Mouse (Mus musculus): Measurements from ENCODE around the gene Tmem229b. TPM values are rescaled to one million over a fixed set of nuclear protein-coding genes. Genes with fewer than 3 reads are reported as not detected.
"Not testable (repeated sequence)": the region's sequence is repeated elsewhere in the genome, so short reads cannot be mapped to it uniquely, and the experiment has no call there.

Tmem229b gene
- polyA plus RNA-seq, 1 experiment from 2014 or later = 66.7 TPM

GRCm38 (mm10) chr12:78942931-78943330, 64.5 kb downstream of the Tmem229b start:
- ATAC-seq = no peak
- Histone ChIP-seq H3K4me2 (ENCODE audit: low read length) (no peak overlapping the region), H3K27ac (ENCODE audit: low read length) (no peak overlapping the region), H3K4me3 (replicated peaks; ENCODE audit: low read length) (no peak overlapping the region), H3K9ac (replicated peaks; ENCODE audit: low read depth, low read length) (no peak overlapping the region), H3K4me1 (replicated peaks; ENCODE audit: control insufficient read depth, insufficient read depth, low read length) (no peaks in the 10 kb centered on the region), H3K9me3 (ENCODE audit: control insufficient read depth, low read length) (no peaks in the 10 kb centered on the region), H3K27me3 (replicated peaks; ENCODE audit: control insufficient read depth, insufficient read depth, low read length) (no peaks in the 10 kb centered on the region), H3K36me3 (ENCODE audit: control insufficient read depth, insufficient read depth) (no peaks in the 10 kb centered on the region)
- 89% methylated on average over 6 of the region's 6 CpGs for WGBS

DNA sequence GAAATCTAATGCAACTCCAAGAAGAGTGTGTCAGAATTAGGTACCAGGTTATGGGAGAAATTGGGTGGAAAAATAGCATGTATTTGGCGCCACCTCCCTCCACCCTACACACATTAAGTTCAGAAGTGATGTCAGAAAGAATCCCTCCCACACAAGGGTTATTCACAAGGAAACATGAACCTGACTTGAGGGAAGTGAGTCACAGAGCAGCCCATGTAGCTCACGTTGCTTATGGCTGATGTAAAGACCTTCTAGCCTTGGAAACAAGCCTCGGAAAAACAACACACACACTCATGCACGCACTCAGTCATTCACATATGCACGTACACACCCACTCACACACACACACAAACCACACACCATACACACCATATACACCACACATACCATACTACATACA, 67.3 kb downstream of the Tmem229b start:
- H3K9me3 ChIP-seq (ENCODE audit: control insufficient read depth, low read length) = no peaks in the 10 kb centered on the region
- 91% methylated on average over 5 of the region's 5 CpGs for WGBS
- no peaks in the 10 kb centered on the region for H3K27me3 ChIP-seq (replicated peaks; ENCODE audit: control insufficient read depth, insufficient read depth, low read length)
- no peaks in the 10 kb centered on the region for H3K36me3 ChIP-seq (ENCODE audit: control insufficient read depth, insufficient read depth)
- no peak overlapping the region for H3K4me3 ChIP-seq (replicated peaks; ENCODE audit: low read length)
- no peak for ATAC-seq
- H3K4me1 ChIP-seq (replicated peaks; ENCODE audit: control insufficient read depth, insufficient read depth, low read length) = no peaks in the 10 kb centered on the region
- no peak overlapping the region for H3K27ac ChIP-seq (ENCODE audit: low read length)
- no peak overlapping the region for H3K4me2 ChIP-seq (ENCODE audit: low read length)
- no peak overlapping the region for H3K9ac ChIP-seq (replicated peaks; ENCODE audit: low read depth, low read length)

GRCm38 (mm10) chr12:78939393-78940037, 67.9 kb downstream of the Tmem229b start:
- WGBS = 81% methylated on average over 7 of the region's 7 CpGs
- no peaks in the 10 kb centered on the region for H3K36me3 ChIP-seq (ENCODE audit: control insufficient read depth, insufficient read depth)
- ATAC-seq = no peak
- H3K9me3 ChIP-seq (ENCODE audit: control insufficient read depth, low read length) = no peaks in the 10 kb centered on the region
- no peak overlapping the region for H3K9ac ChIP-seq (replicated peaks; ENCODE audit: low read depth, low read length)
- H3K27me3 ChIP-seq (replicated peaks; ENCODE audit: control insufficient read depth, insufficient read depth, low read length) = no peaks in the 10 kb centered on the region
- H3K27ac ChIP-seq (ENCODE audit: low read length) = no peak overlapping the region
- no peak overlapping the region for H3K4me2 ChIP-seq (ENCODE audit: low read length)
- no peaks in the 10 kb centered on the region for H3K4me1 ChIP-seq (replicated peaks; ENCODE audit: control insufficient read depth, insufficient read depth, low read length)
- no peak overlapping the region for H3K4me3 ChIP-seq (replicated peaks; ENCODE audit: low read length)

DNA sequence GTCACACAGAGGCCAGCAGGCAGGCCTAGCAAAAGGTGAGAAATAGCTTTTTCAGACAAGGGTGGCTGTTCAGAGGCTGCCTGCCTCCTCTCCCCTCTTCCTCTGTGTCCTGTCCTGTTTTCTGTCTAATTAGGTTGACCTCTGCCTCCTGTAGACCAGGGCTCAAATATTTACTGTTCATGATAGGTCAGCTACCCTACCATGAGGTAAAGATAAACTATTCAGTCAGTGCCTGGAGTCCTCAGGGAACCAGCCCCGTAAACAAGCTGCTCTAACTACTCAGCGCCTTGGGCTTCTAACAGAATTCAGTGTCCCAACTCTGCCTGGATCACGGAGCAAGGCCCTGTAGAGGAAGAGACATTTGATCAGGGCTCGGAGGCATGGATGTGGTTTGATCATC, 70.9 kb downstream of the Tmem229b start:
- Histone ChIP-seq H3K4me3 (replicated peaks; ENCODE audit: low read length) (no peak overlapping the region), H3K9ac (replicated peaks; ENCODE audit: low read depth, low read length) (no peak overlapping the region)
- ATAC-seq = no peak

DNA sequence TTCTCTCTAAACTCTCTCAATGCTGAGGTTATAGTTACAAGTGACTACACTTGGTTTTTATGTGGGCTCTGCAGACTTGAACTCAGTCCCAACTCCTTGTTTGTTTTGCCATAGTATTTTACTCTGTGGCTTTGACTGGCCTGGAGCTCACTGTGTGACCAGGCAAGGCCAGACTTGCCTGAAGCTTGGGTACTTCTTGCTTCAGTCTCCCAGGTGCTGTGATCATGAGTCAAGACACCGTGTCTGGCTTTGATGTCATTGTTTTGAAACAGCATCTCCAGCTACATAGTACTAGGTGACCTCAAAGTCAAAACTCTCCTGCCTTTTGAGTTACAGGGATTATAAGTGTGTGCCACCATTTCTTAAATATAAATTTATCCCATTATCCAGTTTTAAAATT, 77.5 kb downstream of the Tmem229b start:
- H3K27me3 ChIP-seq (replicated peaks; ENCODE audit: control insufficient read depth, insufficient read depth, low read length) = no peaks in the 10 kb centered on the region
- no peak overlapping the region for H3K4me3 ChIP-seq (replicated peaks; ENCODE audit: low read length)
- no peak for ATAC-seq
- no peak overlapping the region for H3K4me2 ChIP-seq (ENCODE audit: low read length)
- no peak overlapping the region for H3K9ac ChIP-seq (replicated peaks; ENCODE audit: low read depth, low read length)
- H3K27ac ChIP-seq (ENCODE audit: low read length) = no peak overlapping the region
- no peaks in the 10 kb centered on the region for H3K4me1 ChIP-seq (replicated peaks; ENCODE audit: control insufficient read depth, insufficient read depth, low read length)
- 74% methylated on average over 1 of the region's 1 CpGs for WGBS
- no peaks in the 10 kb centered on the region for H3K36me3 ChIP-seq (ENCODE audit: control insufficient read depth, insufficient read depth)
- no peaks in the 10 kb centered on the region for H3K9me3 ChIP-seq (ENCODE audit: control insufficient read depth, low read length)

More for the DNA sequence above, 70.9 kb downstream of the Tmem229b start:
- Histone ChIP-seq H3K4me1 (replicated peaks; ENCODE audit: control insufficient read depth, insufficient read depth, low read length) (no peaks in the 10 kb centered on the region), H3K9me3 (ENCODE audit: control insufficient read depth, low read length) (no peaks in the 10 kb centered on the region), H3K4me2 (ENCODE audit: low read length) (no peak overlapping the region), H3K27me3 (replicated peaks; ENCODE audit: control insufficient read depth, insufficient read depth, low read length) (no peaks in the 10 kb centered on the region), H3K36me3 (ENCODE audit: control insufficient read depth, insufficient read depth) (no peaks in the 10 kb centered on the region), H3K27ac (ENCODE audit: low read length) (no peak overlapping the region)
- WGBS = 67% methylated on average over 4 of the region's 4 CpGs

DNA sequence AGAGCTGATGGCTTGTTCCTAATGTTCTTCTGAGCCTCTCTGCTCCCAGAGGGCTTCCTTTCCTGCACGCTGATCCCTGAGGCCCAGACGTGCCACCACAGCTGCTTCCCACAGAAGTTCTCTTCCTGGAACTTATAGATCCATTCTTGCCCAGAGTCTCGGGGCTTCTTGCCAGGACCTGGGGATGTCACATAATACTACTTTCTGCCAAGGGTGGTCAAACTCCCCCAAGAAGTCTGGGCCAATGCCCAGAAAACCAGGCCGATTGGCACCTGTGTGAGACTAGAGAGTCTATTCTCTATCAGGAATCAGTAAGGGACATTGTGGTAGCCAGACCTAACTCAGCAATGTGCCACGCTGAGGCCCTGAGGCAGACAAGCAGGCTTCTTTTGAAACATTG, 80.1 kb downstream of the Tmem229b start:
- Histone ChIP-seq H3K27ac (ENCODE audit: low read length) (no peak overlapping the region), H3K4me1 (replicated peaks; ENCODE audit: control insufficient read depth, insufficient read depth, low read length) (no peaks in the 10 kb centered on the region), H3K36me3 (ENCODE audit: control insufficient read depth, insufficient read depth) (no peaks in the 10 kb centered on the region), H3K9me3 (ENCODE audit: control insufficient read depth, low read length) (no peaks in the 10 kb centered on the region), H3K4me3 (replicated peaks; ENCODE audit: low read length) (no peak overlapping the region), H3K4me2 (ENCODE audit: low read length) (no peak overlapping the region), H3K27me3 (replicated peaks; ENCODE audit: control insufficient read depth, insufficient read depth, low read length) (no peaks in the 10 kb centered on the region), H3K9ac (replicated peaks; ENCODE audit: low read depth, low read length) (no peak overlapping the region)
- ATAC-seq = no peak
- WGBS = 47% methylated on average over 5 of the region's 5 CpGs

DNA sequence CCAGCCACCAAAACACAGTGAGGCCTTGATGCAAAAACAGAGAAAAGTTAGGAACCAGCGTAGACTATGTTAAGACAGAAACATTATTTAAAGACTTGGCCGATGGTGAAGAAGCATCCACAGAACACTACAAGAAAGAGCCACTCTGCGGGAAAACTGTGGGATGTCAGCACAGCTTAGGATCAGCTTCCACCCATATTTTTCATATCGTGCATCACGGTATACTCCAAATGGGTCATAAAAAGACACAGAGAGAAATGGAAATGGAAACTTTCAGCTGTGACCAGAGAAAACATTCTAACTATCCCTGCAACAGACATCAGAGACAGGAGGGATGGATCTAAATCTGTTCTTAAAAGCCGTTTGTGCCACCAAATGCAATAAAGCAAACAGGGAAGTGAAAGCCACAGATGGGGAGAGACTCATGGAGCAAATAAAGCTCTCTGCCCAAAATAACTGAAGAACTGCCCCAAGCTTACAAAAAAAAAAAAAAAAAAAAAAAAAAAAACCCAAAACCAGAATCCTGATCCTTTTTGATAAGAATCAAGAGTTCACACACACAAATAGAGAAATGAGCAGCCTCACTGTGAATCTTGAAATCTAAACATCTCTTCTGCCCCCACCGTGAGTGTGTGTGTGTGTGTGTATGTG, 83.8 kb downstream of the Tmem229b start:
- no peaks in the 10 kb centered on the region for H3K27me3 ChIP-seq (replicated peaks; ENCODE audit: control insufficient read depth, insufficient read depth, low read length)
- H3K4me2 ChIP-seq (ENCODE audit: low read length) = no peak overlapping the region
- no peaks in the 10 kb centered on the region for H3K36me3 ChIP-seq (ENCODE audit: control insufficient read depth, insufficient read depth)
- no peaks in the 10 kb centered on the region for H3K9me3 ChIP-seq (ENCODE audit: control insufficient read depth, low read length)
- no peak overlapping the region for H3K27ac ChIP-seq (ENCODE audit: low read length)
- no peak overlapping the region for H3K4me3 ChIP-seq (replicated peaks; ENCODE audit: low read length)
- 89% methylated on average over 7 of the region's 7 CpGs for WGBS
- 0 out of 2 replicates have a peak, but pooled peaks cover 4% of the 10 kb centered on the region for H3K4me1 ChIP-seq (replicated peaks; ENCODE audit: control insufficient read depth, insufficient read depth, low read length)
- no peak overlapping the region for H3K9ac ChIP-seq (replicated peaks; ENCODE audit: low read depth, low read length)
- no peak for ATAC-seq

GRCm38 (mm10) chr12:78922977-78923376, 84.5 kb downstream of the Tmem229b start:
- H3K4me1 ChIP-seq (replicated peaks; ENCODE audit: control insufficient read depth, insufficient read depth, low read length); ATAC-seq; H3K27me3 ChIP-seq (replicated peaks; ENCODE audit: control insufficient read depth, insufficient read depth, low read length); H3K4me2 ChIP-seq (ENCODE audit: low read length); H3K4me3 ChIP-seq (replicated peaks; ENCODE audit: low read length); H3K27ac ChIP-seq (ENCODE audit: low read length); H3K9ac ChIP-seq (replicated peaks; ENCODE audit: low read depth, low read length); H3K36me3 ChIP-seq (ENCODE audit: control insufficient read depth, insufficient read depth); H3K9me3 ChIP-seq (ENCODE audit: control insufficient read depth, low read length): not testable (repeated sequence)

- Histone ChIP-seq H3K27ac (ENCODE audit: low read length) (no peak overlapping the region), H3K4me1 (replicated peaks; ENCODE audit: control insufficient read depth, insufficient read depth, low read length) (peaks cover 6% of the 10 kb centered on the region; the same call in 1 of the 2 replicates), H3K9me3 (ENCODE audit: control insufficient read depth, low read length) (no peaks in the 10 kb centered on the region), H3K27me3 (replicated peaks; ENCODE audit: control insufficient read depth, insufficient read depth, low read length) (no peaks in the 10 kb centered on the region), H3K9ac (replicated peaks; ENCODE audit: low read depth, low read length) (no peak overlapping the region), H3K36me3 (ENCODE audit: control insufficient read depth, insufficient read depth) (no peaks in the 10 kb centered on the region), H3K4me2 (ENCODE audit: low read length) (no peak overlapping the region), H3K4me3 (replicated peaks; ENCODE audit: low read length) (no peak overlapping the region)
- ATAC-seq = no peak
- 84% methylated on average over 3 of the region's 3 CpGs for whole genome bisulfite sequencing
These were observed 85.4 kb downstream of the Tmem229b start for GRCm38 (mm10) chr12:78922058-78922457.

All from forebrain, embryonic 16.5 days (tissue).